Mouse (Mus musculus) frontal cortex, adult 2 months (tissue): ENCODE measurements around the gene Mrgprd. TPM values are rescaled to one million over a fixed set of nuclear protein-coding genes. Genes with fewer than 3 reads are reported as not detected.

Experiments
- DNase-seq, 2 experiments: peaks; one replicate each; pipeline ENCODE4 v3.0.0; 2022; ENCODE audit warnings: low spot score in 1 of 2; ENCODE audit errors: extremely low spot score in 1 of 2
- polyA plus RNA-seq: library from polyadenylated mRNA; depleted of rRNA; stranded (reverse); fragments of >200 nt; gene quantifications from 2 replicates; pipeline ENCODE4 v1.2.3, GENCODE M21; 2012

The Mrgprd gene
- polyA plus RNA-seq, 1 experiment: not detected

DNA sequence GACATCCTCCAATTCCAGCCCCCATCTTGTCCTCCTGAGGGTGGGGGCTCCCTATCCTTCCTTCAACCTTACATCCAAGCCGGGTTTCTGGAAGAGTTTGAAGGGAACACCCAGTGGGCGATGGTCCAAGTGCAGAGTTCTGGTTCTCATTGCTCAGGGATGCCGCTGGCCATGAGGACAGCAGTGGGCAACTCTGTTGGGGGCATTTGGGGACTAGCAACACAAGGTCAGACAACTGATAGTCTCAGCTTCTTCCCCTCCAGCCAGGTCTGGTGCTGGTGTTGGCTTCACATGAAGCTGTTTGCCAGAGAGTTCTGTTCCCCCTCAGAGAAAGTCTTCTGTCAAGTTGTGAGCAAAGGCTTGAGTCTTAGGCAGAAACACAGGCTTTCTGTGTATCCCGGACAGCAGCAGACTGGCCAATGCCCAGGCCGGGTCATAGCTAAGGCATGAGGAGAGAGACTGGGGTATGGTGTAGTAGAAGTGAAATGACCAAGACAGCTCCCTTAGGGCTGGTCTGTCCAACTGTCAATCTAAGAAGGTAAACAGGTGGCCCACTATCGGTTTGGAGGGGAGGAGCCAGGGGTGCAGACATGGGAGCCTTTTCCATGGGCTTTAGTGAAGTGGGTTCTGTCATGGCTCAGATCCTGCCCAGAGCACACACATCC, 13.2 kb upstream of the Mrgprd start:
- no peak for DNase-seq

DNA sequence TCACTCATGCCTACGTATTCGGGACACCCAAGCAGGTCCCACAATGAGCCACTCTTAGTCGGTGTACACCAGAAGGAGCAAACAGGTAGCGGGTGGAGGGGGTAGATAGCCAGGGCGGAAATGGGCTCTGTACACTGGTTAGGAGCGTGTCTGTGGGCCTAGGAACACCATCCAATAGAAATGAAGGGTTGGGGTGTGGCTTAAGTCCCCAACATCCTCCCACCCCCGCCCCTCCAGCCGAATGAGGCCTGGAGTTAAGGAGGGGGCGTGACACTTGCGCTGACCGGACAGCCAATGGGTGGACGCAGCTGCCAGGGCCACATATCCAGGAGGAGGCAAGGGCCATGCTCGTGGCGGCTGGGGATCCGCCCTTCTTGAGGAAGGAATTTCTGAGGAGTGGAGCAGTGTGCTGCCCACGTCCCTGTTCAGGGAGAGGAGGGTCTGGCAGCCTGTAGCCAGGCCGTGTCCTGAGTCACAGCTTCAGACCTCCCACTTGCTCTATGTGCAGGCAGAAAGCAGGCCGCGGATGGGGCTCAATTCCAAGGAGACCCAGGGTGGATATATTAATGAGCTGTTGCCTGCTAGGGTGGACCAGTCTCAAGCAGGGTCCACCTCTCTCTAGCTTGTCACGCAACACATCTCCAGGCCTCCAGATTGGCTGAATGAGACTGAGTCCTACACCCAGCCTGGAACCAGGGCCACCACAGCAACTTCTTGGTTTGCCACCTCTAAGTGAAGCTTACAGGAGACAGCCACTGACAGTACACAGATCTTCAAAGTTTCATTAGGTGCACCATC, 11.9 kb upstream of the Mrgprd start:
- DNase-seq: no peak

DNA sequence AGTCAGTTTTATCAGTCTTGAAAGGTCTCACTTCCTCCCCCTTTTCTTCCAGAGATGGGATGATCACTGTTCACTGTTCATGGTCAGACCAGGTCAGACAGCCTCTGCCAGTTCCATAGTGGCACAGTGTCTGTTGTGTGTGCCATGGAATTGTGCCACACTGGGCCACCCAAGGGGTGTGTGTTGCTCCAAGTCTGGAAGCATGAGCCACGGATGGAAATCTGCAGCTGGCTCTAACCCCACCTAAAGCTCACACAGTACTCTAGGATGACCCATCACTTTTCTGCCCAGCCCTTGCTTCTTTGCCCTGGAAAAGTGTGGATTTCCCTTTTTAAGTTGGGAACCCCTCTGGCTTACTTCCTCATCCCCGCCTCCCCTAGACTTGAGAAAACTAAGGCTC, 10.5 kb upstream of the Mrgprd start:
- no peak for DNase-seq

DNA sequence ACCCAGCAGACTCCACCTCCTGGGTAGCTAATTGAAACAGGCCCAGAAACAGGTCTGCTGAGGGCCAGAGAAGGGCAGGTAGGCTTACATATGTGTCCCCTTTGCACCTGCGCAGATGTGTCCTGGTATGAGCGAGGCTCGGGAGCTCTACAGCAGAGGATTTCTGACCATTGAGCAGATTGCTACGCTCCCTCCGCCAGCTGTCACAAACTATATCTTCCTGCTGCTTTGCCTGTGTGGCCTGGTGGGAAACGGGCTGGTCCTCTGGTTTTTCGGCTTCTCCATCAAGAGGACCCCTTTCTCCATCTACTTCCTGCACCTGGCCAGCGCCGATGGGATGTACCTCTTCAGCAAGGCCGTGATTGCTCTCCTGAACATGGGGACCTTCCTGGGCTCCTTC, 7.0 kb upstream of the Mrgprd start:
- DNase-seq: no peak

DNA sequence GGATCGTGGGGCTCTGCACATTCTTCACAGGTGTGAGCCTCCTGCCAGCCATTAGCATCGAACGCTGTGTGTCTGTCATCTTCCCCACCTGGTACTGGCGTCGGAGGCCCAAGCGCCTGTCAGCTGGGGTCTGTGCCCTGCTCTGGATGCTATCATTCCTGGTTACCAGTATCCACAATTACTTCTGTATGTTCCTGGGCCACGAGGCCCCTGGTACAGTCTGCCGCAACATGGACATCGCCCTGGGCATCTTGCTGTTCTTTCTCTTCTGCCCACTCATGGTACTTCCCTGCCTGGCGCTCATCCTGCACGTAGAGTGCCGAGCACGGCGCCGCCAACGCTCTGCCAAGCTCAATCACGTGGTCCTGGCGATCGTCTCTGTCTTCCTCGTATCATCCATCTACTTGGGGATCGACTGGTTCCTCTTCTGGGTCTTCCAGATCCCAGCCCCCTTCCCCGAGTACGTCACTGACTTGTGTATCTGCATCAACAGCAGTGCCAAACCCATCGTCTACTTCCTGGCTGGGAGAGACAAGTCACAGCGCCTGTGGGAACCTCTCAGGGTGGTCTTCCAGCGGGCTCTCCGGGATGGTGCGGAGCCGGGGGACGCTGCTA, 6.5 kb upstream of the Mrgprd start:
- no peak for DNase-seq

DNA sequence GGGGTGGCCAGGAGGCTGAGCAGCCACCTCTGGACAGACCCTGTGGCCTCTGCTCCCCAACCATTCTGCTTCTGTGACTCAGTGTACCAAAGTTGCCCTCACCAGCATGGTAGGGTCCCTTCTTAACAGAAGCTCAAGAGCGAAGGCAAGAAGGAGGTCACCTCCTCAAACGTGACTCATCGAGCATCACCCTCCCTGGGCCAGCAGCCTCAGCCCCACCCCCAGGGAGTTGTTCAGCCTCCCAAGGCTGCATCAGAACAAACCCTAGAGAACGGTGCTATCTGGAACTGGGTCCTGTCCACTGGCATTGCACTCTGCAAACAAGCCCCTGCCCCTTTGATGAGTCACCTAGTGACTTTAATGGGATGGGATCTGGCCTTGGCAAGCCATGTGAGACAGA, 5.8 kb upstream of the Mrgprd start:
- no peak for DNase-seq

DNA sequence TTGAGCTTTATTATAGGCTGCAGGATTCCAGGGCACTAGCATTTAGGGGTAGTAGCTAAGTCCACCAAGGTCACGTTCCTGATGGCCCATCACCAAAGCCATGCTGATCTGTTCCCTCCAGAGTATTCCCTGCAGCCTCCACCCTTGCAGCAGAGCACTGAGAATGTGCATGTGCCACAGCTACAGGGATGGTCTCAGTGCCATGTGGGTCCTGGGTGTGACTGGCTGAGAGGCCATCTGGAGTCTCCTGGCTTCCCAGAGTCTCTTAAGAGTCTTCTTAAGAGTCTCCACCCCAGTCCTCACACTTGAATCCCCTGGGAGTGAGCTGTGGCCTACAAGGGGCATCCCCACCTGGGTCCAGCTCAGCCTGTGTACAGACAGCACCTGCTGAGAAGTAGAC, 4.8 kb upstream of the Mrgprd start:
- DNase-seq: no peak

DNA sequence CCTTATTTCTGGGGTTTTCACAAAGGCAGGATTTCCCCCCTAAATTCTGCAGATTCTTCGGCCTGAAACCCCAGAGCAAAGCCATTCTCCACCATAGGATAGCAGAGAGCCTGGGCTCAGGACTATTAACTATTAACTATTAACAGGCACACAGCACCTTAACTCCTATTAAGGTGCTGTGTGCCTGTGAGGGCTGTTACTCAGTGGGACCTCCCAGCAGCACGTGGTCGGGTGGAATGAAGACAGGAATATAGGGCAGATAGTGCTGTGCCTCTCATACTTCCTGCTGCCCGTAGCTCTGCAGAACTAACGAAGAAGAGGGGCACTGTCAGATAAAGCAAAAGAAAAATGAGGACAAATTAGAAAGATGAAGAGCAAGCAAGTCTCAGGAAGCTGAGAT, 4.1 kb upstream of the Mrgprd start:
- no peak for DNase-seq

DNA sequence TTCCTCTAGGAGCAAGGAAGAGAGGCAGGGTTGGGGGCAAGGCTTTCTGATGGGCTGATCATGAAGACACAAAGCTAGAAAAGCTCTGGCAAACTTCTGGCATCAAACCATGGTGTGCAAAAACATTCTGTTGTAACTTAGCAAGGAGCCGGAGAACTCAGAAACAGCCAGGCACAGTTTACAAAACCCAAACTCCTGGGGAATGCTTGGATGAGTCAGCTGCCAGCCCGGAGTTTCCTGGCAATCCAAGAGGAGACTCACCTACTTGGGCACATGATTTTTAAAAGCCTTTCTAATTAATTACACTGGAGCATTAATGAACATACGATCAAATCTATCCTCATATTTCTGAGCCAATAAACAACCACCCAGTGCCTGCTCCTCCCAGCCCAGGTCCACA, 2.5 kb upstream of the Mrgprd start:
- DNase-seq: no peak

DNA sequence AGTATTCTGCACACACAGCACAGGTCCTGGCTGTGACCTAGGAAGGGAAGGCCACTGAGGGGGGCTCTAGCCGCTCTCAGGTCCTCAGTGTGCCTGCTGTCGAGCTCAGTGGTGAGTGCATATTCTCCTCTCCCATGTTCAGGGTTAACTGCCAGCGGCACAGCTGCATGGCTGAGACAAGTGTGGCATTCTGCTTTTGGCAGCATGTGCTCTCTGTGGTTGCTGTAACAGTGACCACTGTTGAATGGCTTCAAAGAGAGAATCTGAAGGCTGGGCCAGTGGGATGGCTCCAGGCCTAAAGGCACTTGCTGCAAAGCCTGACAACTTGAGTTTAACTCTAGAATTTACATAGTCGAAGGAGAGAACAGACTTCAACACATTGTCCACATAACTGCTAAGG, 2.9 kb downstream of the Mrgprd start:
- DNase-seq: no peak

DNA sequence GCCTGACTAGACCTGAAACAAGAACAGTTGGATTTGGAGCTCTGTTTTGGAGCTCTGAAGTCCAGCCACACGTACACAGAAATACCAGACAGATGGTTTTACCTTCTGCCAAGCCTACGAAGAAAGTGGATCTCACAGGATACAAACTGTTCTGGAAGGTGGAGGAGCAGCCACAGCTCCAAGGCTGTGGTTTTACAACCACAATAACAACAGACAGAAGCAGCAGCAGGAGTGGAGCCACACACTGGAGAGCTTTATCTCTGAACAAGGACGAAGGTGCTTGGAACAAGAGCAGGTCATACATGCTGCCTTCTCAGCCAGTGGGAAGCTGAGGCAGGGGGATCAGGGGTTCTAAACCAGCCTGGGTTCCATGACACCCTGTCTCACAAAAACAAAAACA, 4.8 kb downstream of the Mrgprd start:
- DNase-seq: peak; percentile 30 to 59

DNA sequence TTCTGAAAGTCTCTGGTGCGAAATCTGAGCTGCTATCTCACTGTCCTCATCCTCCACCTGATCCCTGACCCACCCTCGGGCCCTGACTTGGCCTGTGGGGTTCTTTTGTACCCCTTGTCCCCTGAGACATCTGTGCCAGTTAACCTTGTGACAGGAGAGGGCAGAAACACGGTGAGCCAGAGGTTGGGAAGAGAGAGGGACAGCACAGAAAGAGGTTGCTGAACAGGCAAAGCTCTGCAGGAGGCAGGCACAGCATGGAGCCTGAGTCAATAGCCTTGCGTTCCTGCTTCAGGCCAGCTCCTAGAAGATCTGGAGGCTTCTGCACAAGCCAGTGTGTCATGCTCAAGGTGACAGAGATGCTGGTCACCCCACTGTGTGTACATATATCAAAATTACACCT, 9.0 kb downstream of the Mrgprd start:
- DNase-seq: no peak

DNA sequence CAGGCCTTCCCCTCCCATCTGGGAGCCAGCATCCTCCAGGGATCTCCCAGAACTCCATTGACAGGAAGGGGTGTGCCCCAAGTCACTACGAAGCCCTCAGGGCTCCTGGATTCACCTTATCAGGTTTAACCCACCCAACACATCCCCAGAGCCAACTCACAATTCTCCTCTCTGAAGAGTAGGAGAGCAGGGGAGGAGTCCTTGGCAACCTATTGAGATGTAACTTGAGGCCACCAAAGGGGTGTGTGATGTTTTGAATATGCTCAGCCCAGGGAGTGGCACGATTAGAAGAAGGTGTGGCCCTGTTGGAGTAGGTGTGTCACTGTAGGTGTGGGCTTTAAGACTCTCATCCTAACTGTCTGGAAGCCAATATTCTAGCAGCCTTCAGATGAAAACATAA, 11.1 kb downstream of the Mrgprd start:
- no peak for DNase-seq

DNA sequence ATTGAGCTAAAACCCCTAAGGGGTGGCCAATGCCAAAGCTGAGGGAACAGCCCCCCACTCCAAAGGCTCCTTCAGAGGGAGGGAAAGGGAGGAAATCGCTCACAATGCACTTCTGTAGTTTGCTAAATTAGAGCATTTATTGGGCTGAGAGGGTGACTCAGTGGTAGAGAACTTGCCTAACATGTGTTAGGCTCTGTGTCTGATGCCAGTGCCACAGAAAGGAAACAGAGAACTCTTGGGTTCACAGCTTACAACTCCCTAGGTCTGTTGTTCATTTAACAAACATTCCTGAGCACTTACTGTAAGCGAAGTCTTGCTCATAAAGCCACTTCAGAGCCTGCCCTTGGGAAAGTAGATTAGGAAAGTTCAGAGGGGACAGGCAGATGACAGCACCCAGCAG, 15.3 kb downstream of the Mrgprd start:
- no peak for DNase-seq

DNA sequence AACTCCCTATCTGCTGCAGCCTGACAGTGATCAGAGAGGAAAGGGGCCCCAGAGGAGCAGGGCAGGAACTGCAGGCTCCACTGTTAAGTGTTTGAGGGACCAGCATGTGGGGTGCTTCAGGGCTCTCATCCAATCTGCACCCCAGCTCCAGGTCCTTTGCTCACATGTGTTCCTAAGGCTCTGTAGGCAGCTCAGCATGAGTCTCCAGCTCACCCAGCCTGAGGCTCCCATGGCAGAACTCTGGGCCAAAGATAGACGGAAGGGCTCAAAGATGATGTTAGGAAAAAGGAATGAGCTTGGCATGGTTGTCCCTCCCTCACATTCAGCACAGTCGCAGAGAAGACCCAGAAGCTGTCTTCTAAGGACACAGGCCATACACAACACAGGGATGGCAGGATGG, 16.0 kb downstream of the Mrgprd start:
- DNase-seq: no peak

DNA sequence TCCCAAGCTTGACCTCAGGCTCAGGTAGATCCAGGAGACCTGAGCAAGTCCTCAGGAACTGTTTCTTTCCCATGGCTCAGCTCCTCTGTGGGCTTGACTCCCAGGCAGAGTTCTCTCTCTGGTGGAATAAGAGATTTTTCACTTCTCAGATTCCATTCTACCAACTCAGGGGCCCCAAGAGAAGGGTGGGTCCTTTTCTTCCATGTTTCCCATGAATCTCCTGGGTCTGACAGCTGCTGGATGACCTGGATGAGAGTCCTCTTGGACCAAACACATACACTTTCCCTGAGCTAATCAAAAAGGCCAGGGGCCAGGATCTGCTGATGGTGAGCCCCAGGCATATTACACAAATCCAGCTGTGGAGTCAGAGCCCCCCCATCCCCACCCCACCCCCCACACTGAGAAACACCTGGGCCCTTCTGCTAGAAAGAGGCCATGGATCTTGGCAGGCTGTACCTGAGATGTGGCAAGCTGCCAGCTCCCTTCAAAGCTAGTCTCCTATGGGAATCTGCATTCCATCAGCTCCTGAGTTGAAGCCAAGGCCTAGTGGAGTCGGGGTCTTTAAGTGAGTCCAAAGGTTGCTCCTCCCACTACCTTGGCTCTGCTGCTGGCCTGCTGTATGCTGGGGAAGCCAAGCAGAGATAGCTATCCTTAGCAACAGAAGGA, 17.9 kb downstream of the Mrgprd start:
- DNase-seq: no peak

DNA sequence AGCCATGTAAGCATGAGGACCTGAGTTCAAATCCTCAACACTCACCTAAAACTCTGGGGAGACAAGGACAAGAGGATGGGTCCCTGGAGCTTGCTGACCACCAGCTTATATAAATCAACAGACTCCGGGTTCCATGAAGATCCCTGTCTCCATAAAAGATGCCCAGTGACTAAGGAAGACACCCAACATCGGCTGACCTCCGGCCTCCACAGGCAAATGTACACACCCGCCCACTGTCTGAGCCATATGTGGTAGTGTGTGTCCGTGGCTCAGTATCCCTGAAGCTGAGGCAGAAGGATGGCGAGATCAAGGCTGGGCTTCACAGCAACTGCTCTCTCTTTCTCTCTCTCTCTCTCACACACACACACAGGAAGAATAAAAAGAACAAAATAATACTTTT, 19.3 kb downstream of the Mrgprd start:
- no peak for DNase-seq

DNA sequence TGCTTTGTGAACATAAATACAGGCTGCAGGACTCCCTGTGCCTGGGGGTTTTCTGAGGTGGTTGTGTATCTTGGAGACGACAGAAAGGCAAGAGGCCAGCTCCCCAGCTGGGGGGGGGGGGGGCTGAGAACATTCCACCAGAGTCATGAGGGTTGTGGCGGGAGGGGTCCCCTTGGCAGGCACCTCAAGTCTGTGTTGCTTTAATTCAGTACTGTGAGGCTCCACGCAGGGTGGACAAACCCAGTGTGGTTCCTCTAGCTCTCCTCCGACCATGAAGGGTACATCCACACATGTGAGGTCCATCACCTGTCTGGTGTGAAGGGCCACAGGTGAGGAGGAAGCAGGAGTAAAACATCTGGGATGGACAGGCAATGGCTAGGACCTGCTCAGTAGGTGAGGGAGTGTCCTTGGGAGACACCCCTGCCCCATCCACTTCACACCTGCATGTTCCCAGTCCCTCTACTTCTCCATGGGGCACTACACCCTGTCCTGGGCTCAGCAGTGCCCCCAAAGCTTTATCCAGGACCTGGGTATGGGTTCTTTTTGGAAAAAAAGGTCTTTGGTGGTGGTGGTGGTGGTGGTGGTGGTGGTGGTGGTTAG, 19.9 kb downstream of the Mrgprd start:
- no peak for DNase-seq

DNA sequence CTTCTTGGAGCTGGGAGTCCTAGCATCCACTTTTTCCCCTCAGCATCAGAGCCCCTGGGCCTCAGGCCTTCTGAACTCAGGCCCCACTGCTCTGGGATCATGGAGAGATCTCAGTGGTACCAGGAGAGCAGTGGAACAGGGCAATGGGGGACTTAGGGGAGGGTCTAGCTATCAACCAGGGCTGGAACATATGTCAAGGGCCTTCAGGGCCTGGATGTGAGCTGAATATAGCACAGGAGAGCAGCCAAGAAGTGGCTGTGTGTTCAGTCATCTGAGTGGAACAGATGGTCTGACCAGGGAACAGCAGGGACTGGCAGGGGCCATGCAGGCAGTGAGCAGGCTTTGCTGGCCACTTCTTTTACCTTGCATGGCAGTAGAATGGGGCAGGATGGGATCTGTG, 20.6 kb downstream of the Mrgprd start:
- no peak for DNase-seq

DNA sequence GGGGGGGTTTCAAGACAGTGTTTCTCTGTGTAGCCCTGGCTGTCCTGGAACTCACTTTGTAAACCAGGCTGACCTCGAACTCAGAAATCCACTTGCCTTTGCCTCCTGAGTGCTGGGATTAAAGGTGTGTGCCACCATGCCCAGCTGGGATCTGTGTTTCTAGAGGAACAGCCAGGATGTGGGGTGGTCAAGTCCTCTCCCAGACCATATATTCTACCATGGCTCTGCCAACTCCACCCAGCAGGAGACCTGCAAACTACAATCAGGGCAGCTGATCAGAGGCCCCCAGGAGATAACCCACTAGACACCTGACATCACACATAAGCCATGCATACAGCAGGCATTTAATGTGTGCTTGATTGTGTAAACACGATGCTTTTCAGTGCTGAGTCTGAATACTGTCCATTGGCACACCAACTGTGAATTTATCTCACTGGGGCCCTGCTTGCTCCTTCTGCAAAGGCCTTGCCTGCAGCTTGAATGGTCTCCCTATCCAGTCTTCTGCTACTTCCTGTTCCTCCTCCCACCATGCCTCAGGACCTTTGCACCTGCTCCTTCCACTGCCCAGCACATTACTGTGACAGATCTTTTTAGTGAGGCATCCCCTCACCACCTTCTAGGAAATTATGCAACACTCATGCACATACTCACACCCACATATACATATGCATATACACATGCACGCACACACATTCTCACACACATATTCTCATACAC, 21.1 kb downstream of the Mrgprd start:
- no peak for DNase-seq
